Mouse (Mus musculus) frontal cortex, postnatal 10 days (tissue): ENCODE measurements around the gene Fsd1.
"Not testable (repeated sequence)": the region's sequence is repeated elsewhere in the genome, so short reads cannot be mapped to it uniquely, and the experiment has no call there.

Source experiments
- DNase-seq, 2 experiments: peaks; one replicate each; pipeline ENCODE4 v3.0.0; 2022; ENCODE audit warnings: low spot score in 2 of 2, mixed read lengths in 1 of 2

The Fsd1 gene

DNA sequence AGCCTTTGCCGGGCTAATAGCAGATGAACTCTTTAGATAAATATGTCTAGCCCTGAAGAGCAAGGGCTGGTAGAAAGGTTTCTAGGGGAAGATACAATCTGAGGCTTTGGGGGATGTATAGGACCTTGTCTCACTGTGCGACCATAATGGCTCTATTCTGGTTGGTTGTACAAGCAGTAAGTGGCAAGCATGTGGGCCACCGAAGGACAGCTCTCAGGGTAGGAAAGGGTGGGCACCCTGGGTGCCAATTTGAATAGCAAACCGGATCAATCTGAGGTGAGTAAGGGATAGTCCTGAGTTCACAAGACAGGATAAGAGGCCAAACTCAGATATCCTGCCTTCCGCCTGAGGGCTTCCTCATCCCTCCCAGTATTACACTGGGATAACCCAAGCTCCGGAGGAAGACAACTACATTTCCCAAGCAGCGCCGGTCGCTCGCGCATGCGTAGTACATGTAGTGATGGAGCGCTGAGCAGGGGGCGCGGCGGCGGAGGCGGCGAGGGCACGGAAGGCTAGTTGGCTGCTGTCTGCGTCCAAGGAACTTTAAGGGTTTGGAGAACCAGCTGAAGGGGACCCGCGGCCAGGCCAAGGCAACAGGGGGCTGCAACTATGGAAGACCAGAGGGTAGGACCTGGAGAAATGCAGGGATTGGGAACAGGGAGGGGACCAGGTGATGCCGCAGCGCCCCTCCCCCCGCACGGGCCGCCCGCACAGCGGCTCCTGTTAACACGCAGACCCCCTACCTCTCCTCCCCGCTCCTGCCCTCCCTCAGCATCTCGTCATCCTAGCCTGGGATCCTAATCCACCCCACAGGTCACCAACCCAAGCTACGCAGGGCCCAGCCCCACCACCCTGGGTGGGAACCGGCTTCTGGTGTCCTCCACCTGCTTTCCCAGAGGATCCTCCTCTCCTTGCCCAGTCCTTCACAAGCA lies at the start of gene Fsd1:
Fsd1 (plus strand) TSS at position 480 of the 932 bp plus-strand sequence.
- DNase-seq: peak; percentile 76 to 81

DNA sequence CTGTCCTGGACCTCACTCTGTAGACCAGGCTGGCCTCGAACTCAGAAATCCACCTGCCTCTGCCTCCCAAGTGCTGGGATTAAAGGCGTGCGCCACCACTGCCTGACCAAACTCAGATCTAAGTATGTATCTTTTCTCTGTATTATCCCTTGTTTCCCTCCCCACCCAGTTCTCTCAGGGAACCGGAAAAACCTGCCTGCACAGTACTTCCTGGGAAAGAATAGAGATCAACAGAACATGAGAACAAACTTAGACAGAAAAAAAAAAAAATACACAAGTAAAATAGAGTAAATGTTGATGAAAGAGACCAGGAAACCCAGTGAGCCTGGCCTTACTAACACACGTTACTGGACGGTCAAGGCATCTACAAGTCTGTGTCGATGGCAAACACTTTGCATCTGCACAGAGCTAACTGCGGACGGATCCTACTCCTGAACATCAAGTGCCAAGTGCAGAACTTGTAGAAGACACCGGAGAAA lies 41.9 kb upstream of the Fsd1 start:
- DNase-seq: not testable (repeated sequence)

DNA sequence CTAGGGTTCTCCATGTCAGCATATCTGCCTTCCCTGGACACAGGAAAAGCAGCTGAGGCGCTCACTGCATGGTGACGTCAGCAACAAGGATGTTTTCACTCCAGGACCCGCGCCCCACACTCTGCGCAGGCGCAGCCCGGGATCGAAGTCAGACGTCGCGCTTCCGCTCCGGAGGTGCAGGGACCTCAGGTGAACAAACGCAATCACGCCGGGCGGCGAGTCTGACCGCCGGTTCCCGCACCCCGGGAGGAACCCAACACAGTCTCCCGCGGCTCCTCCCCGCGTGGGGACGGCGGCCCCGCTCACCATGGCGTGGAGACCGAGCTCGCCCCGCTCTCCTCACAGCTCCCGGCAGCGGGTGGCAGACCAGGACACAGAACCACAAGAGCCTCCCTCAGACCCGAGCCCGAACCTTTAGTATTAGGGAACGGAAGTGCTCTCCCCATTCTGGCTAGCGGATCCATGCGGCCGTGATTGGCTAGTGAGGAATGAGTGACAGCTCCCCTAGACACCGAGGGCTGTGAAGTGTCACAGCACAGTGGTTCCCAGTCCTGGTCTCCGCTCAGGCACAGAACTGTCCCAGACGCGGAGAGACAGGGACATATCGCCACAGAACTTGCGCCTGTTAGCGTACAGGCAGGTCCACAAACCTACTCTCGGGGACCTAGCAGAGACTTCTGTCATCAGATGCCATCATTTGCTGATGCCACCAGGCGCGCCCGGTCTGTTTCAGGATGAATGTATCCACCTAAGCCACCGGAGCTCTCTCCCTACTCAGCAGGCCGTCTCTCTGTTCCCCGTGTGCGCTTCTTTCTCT lies 41.2 kb upstream of the Fsd1 start:
- DNase-seq: peak; percentile 90 to 91

DNA sequence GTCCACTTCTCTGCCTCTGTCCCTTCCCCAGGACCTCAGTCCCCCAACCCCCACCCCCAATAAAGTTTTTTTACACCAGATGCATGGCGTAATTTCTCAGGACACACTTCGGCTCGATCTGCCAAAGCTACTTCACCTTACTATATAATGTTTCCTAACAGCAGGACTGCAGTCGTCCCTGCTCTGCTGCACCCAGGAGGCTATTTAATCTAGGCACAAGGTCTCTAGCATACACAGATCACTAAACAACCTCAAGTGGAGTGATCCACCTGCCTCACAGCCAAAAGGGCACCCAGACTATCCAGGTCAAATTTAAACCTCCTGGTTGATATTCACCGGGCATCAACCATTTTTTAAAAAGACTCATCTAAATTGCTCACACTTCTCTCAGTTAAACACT lies 40.6 kb upstream of the Fsd1 start:
- no peak for DNase-seq

DNA sequence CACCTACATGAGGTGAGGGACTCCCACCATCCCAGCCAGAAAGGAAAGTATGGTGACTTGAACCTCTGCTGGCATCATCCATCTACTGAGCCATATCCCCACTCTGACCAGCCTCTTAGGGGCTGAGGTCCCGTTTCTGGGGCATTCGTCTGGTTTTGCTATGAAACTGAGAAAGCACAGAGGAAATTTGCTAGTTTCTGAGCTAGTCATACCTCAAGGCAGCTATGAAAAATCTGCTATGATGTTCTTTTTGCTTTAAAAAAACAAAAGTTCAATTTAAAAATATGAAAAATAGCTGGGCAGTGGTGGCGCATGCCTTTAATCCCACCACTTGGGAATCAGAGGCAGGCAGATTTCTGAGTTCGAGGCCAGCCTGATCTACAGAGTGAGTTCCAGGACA lies 37.7 kb upstream of the Fsd1 start:
- no peak for DNase-seq

DNA sequence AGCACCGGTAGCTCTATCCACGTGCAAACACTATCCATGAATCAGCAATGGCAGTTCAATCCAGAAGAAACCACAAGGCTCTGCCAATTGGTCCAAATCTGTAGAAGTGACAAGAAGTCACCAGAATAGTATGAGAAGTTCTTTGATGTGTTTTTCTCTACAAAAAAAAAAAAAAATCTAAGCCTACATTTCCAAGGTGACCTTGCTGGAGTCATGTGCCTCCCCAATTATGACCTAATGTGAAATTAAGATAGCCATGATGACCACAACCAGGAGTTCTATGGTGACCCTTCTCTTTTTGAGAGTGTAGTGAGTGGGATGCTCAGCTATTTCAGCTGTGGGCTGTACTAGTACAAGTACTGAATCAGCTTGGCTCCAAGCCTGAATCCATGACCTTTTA lies 36.9 kb upstream of the Fsd1 start, which contains the start of gene Zfp119b:
Zfp119b (minus strand) TSS at position 101 of the 400 bp plus-strand sequence.
- no peak for DNase-seq

DNA sequence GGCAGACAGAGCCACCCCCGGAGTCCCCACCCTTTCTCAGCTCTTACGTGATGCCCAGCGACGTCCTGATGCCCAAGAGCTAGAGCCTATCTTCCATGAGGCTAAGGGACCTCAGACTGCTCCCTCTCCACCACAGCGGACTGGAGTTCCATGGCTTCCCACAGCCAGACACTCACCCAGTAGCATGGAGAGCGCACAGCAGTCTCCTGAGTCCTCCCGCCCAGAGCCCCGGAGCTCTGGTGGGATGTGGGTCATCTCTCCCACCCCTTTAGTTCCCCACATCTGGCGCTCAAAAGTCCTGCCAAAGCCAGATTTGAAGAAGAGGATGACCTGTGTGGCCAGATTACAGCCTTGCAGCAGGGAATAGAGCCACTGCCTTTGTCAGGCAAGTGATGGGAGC lies 35.7 kb upstream of the Fsd1 start:
- no peak for DNase-seq

DNA sequence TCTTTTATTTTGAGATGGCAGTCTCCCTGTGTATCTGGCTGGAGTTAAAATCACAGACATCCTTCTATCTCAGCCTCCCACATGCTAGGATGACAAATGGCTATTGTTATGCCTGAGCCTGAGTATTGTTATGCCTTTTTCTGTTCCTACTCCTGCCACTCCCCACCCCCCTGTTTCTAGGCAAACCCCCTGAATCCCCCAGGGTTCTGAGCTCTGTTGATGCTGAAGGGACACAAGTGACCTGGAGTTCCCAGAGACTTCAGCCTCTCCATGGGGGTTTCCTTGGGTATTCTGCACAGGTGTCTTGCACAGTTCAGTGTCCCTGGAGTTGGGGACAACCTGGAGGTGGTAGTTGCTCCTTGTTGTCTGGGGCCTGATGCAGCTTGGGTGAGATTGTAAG lies 34.3 kb upstream of the Fsd1 start:
- DNase-seq: peak in 1 of 2 experiments; percentile 3

DNA sequence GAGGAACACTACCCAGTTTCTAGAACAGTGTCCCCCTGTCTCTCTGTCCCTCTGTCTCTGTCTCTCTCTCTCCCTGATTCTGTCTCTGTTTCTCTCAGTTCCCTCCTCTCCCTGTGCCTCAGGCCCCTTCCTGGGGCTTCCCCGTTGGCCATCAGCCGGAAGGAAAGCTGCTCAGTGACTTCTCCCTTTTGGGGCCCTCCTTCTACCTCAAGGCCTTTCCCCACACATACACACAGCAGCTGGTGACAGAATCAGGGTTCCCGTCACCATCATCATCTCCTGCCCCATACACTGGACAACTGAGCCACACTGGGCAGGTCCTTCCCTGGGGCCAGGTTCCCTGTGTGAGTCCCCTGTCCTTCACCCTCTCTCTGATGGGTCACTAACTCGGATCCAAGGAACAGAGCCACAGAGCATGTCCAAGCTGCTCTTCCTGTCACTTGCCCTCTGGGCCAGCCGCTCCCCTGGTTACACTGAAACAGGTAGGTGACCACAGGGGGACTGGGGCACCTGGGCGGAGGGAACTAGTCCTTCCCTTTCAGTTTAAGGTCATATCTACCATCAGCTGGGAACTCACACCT lies 33.8 kb upstream of the Fsd1 start, which contains the start of gene Ebi3:
Ebi3 (plus strand) TSS at position 194 of the 581 bp plus-strand sequence.
- peak in 1 of 2 experiments; percentile 10 for DNase-seq

DNA sequence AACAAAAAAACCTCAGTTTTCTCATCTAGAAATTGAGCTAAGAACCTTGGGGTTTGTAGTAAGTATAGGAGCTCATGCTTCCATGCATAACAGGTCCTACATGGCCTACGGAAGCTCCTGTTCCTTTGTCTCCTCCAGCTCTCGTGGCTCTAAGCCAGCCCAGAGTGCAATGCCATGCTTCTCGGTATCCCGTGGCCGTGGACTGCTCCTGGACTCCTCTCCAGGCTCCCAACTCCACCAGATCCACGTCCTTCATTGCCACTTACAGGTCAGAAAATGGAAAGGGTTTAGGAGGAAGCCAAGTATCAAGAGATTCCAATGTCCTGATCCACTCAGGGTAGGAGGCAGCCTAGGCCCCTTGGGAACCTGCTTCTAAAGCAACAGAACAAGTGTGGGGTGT lies 32.6 kb upstream of the Fsd1 start:
- no peak for DNase-seq

DNA sequence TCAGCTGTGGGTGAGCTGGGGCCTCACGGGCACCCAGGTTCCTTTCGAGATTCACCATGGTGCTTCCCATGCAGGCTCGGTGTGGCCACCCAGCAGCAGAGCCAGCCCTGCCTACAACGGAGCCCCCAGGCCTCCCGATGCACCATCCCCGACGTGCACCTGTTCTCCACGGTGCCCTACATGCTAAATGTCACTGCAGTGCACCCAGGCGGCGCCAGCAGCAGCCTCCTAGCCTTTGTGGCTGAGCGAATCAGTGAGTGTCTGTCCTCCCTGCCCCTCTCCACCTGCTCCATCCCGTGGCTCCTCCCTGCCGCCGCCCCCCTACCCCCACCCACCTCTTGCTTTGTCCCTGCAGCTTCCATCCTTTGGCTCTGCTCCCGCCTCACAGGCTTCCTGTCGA lies 32.1 kb upstream of the Fsd1 start:
- DNase-seq: no peak

DNA sequence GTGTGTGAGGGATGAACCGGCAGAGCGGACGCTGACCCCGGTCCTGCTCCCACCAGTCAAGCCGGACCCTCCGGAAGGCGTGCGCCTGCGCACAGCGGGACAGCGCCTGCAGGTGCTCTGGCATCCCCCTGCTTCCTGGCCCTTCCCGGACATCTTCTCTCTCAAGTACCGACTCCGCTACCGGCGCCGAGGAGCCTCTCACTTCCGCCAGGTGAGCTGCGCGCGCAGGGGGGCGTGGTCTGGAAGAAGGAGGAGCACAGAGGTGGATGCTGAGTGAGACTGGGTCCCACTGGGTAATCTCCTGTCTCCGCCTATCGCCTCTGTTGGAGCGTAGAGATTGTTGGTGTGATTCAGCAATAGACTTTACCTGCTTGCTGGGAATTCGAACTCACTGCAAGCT lies 30.2 kb upstream of the Fsd1 start:
- peak; percentile 71 to 76 for DNase-seq

DNA sequence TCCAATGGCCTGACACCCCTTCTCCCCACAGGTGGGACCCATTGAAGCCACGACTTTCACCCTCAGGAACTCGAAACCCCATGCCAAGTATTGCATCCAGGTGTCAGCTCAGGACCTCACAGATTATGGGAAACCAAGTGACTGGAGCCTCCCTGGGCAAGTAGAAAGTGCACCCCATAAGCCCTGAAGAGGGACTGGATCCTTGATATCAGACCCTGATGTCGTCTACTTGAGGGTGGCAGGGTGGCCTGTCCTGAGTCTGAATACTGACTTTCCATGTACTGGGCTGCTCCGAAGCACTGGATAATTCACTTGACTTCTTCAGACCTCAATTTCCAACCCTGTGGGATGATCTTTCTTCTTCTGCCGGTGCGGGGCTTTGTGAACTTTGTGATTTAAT lies 29.7 kb upstream of the Fsd1 start:
- DNase-seq: no peak

DNA sequence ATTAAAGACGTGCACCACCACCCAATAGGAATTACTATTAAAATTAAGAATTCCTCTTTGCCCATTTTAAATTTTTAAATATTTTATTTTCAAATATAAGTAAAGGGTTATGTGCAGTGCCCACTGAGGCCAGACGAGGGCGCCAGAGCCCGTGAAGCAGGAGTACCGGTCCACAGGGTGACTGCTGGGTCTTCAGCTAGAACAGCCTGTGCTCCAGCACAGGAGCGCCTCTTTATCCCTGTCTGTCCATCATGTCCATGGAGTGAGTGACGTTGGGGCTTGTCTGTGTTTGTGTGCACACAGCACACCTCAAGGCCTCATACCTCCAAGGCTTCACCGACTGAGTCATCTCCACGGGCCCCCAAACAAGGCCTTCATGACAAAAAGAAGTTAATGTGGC lies 29.1 kb upstream of the Fsd1 start:
- peak; percentile 41 to 62 for DNase-seq

DNA sequence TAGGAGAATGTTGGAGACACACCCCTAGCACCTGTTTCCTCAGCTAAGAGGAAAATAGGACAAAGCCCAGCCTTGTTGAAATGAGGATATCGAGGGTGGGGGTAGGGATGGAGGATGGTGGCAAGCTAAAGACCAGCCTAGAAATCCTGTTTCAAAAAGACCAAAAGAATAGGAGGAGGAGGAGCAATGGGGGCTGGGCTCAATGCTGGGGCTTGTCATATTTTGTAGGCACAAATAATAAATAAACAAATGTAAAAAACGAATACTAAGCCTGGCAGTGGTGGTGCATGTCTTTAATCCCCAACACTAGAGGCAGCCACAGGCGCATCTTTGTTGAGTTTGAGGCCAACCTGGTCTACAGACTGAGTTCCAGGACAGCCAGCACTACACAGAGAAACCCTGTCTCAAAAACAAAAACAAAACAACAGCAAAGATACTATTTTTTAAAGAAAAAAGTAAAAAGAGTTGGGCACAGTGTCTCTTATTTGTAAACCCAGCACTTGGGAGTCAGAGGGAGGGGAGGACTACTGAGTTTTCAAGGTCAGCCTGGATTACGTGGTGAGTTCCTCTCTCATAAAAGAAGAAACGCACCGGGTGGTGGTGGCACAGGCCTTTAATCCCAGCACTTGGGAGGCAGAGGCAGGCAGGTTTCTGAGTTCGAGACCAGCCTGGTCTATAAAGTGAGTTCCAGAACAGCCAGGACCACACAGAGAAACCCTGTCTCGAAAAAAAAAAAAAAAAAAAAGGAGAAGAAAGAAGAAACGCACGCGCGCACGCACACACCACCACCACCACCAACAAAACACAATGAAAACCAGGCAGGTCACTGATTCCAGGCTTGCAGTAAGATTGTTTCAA lies 28.4 kb upstream of the Fsd1 start:
- peak in 1 of 2 experiments; percentile 28 for DNase-seq

DNA sequence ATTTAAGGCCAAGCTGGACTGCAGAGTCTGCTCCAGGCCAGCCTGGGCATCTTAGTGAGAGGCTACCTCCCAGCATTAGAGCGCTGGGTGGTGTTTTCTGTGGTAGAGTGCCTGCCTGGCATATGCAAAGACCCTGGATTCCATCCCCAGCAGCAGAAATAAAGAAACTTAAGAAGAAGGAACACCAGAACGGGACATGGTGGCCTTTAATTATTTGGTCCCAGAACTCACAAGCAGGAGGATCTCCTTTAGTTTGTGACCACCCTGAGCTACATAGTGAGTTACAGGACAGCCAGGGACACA lies 27.8 kb upstream of the Fsd1 start:
- no peak for DNase-seq

DNA sequence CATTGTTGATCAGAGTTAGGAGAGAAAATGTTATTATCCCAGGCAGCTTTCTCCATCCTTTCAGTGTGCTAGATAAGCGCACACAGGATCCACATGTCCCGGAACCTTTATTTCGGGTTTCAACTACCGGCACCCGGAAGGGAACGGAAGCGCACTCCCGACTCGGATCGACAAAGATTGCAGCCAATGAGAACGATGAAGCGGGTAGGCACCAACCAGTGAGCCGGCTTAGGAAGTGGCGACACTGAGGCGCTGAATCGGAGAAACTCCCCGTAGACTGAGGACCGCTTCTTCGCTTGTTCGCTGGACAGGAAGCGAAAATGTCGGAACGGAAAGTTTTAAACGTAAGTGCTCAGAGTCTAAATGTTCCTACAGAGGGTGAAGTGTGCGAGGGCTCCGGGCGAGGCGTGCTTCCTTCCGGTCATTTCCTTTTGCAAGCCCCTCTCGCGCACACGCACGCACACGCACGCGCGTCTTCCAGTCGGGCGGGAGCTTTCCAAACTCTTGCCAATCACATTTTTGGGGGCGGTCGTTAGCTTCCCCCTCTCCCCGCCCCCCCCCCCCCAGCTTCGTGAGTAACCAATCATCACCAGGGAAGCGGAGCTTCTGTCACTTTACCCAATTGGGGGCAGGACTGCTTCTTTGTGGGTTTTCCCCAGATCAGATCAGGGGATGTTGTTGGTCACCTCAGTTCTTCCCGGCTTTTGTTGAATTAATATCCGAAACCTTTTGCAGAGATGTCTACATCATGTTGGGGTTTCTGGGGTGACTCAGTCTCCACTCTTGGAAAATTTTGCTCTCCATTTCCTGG lies 27.2 kb upstream of the Fsd1 start, which contains the start of gene Yju2:
Yju2 (plus strand) TSS at position 182 of the 811 bp plus-strand sequence.
- DNase-seq: peak; percentile 90 to 92

DNA sequence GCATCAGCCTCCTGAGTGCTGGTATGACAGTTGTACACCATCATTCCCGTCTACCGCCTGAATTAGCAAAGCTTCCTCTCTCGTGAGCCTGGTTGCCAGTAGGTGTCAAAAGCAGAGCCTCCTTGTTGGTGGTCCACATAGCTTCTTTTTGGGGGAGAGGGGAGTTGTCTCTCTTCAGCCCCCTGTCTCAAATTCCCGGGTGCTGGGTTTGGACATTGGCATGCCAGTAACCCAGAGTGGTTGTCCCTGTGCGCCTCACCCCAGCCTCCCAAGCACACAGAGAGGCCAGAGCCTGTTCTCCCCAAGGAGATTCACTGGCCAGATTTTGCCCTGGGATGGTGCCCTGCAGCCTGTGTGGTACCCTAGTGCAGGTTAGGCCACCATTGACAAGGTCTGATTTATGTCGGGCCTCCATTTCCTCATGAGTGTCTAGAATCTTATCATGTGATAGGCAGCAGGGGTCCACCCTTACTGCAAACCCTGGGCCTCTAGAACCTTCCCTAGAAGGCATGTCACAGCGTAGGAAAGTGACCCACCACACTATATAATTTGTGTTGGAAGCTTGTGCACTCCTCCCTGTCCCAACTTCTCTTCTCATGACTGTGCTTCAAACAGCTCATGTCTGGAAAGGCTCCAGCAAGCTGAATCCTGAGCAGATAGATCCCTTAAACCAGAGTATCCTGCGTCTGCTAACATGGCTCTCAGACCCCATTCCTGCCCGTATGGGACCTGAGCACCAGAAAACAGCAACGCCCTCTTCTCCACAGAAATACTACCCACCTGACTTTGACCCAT lies 26.2 kb upstream of the Fsd1 start:
- no peak for DNase-seq

DNA sequence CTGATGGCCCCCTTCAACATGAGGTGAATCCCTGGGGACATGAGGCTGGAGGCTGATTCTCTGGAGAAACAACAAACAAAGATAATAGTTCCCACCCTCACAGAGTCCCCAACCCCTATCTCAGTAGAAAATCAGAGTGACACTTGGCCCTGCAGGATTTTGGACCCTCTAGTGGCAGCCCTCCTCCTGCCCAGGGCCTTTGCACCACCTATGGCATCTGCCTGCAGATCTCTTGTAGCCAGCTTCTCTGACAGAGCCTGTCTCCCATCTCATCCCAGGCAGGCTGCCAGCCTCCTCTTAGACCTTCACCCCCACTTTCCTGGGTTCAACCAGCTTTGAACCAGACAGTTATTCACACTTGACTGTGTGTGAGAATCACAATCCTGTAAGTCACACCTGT lies 25.5 kb upstream of the Fsd1 start:
- DNase-seq: peak; percentile 5 to 8
